Mouse (Mus musculus) heart, embryonic 12.5 days (tissue): ENCODE results near the gene Galc. TPM values are rescaled to one million over a fixed set of nuclear protein-coding genes. Genes with fewer than 3 reads are reported as not detected.
A peak's percentile ranks its signal among the peaks of the same experiment; 100 is the strongest.

ENCODE experiments used
- ATAC-seq: fragments of 200-750 bp; cut with Nextera tagmentation; 2 replicates; pipeline ENCODE4 v1.8.0; 2017; ENCODE audit warnings: moderate TSS enrichment, moderate library complexity; ENCODE audit not compliant: insufficient number of reproducible peaks, low FRiP score
- H3K27ac ChIP-seq: fragments of 300-500 bp; sonication (generic); 2 replicates; pipeline ENCODE4 v1.5.1; 2016; ENCODE audit warnings: mild to moderate bottlenecking, moderate library complexity; ENCODE audit not compliant: poor library complexity, severe bottlenecking
- H3K27me3 ChIP-seq: fragments of 300-500 bp; sonication (generic); replicated peaks from 2 replicates; pipeline ENCODE4 v1.6.1; 2016; ENCODE audit warnings: mild to moderate bottlenecking, moderate library complexity
- H3K36me3 ChIP-seq: fragments of 300-500 bp; sonication (generic); 2 replicates; pipeline ENCODE4 v1.6.1; 2016; ENCODE audit warnings: mild to moderate bottlenecking, moderate library complexity
- H3K4me1 ChIP-seq: fragments of 300-500 bp; sonication (generic); replicated peaks from 2 replicates; pipeline ENCODE4 v1.6.1; 2016; ENCODE audit warnings: mild to moderate bottlenecking
- H3K4me2 ChIP-seq: fragments of 300-500 bp; sonication (generic); 2 replicates; pipeline ENCODE4 v1.6.1; 2016; ENCODE audit warnings: mild to moderate bottlenecking, moderate library complexity
- H3K4me3 ChIP-seq: fragments of 300-500 bp; sonication (generic); 2 replicates; pipeline ENCODE4 v1.5.1; 2016; ENCODE audit warnings: mild to moderate bottlenecking
- H3K9ac ChIP-seq: fragments of 300-500 bp; sonication (generic); 2 replicates; pipeline ENCODE4 v1.6.1; 2016; ENCODE audit warnings: mild to moderate bottlenecking, moderate library complexity
- H3K9me3 ChIP-seq: fragments of 300-500 bp; sonication (generic); replicated peaks from 2 replicates; pipeline ENCODE4 v1.6.1; 2016; ENCODE audit warnings: mild to moderate bottlenecking, moderate library complexity
- WGBS: fragments of 180-500 bp; shearing (Covaris S2); methylation state at CpG from one replicate; pipeline ENCODE4 v1.1.7; 2016; 5-methylcytosine and 5-hydroxymethylcytosine counted together
- polyA plus RNA-seq: library from polyadenylated mRNA; unstranded; fragments of >200 nt; fragmentation: Nextera tagmentation; extraction: Ambion mirVana; gene quantifications from 2 replicates; pipeline ENCODE4 v1.2.1, GENCODE M21; 2016

Gene Galc
- polyA plus RNA-seq, 1 experiment from 2014 or later = 8.5 TPM

DNA sequence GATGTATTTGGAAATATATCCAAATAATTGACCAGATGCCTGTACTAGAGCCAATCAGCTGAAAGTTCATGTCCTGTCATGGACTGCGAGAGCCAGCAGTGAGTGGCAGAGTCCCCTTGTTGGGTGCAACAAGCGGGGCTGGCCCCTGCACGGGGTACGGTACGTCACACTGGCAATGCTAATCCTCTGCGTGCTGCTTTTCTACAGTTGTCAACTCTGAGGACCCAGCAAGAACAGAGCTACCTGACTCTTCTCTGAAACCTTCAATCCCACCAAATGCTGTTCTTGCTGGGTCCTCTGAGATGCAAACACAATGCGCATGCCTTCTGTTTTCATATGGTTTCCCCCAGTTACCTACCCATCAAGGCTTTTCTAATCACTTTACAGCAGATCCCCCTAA, 45.9 kb downstream of the Galc start:
- no peak overlapping the region for H3K4me2 ChIP-seq
- ATAC-seq = no peak
- no peaks in the 10 kb centered on the region for H3K27me3 ChIP-seq
- H3K27ac ChIP-seq = no peak overlapping the region
- H3K9ac ChIP-seq = no peak overlapping the region
- WGBS = 91% methylated on average over 7 of the region's 7 CpGs
- H3K4me3 ChIP-seq = no peak overlapping the region
- peaks cover 14% of the 10 kb centered on the region for H3K4me1 ChIP-seq
- peaks cover 13% of the 10 kb centered on the region for H3K36me3 ChIP-seq
- no peaks in the 10 kb centered on the region for H3K9me3 ChIP-seq

DNA sequence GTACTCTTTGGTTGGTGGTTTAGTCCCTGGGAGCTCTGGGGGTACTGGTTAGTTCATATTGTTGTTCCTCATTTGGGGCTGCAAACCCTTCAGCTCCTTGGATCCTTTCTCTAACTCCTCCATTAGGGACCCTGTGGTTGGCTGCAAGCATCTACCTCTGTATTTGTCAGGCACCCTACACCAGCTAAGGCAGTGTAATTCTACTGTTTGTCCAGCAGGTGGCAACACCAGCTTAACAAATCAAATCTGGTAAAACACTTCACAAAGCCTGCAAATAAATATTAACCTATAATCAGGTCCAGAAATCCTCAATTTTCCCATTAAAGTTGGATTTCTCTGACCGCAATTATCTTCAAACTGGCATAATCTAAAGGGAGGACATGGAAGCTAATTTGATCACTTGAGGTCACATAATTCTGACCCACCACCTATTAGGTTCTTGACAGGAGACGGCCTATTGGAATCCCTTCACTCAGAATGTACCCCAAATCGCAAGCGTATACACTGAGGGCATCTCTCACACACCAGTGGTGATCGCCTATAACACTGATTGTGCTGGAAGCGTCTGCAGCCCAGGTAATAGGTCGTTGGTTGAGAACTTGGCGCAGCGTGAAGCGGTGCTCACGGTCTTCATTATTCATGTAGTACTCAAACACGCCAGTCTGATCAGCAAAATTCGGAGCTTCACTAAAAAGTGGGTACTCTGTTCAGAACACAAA, 46.6 kb downstream of the Galc start:
- H3K4me2 ChIP-seq = no peak overlapping the region
- ATAC-seq = no peak
- WGBS = 85% methylated on average over 13 of the region's 13 CpGs
- H3K9me3 ChIP-seq = no peaks in the 10 kb centered on the region
- peaks cover 14% of the 10 kb centered on the region for H3K4me1 ChIP-seq
- no peak overlapping the region for H3K27ac ChIP-seq
- H3K4me3 ChIP-seq = no peak overlapping the region
- H3K27me3 ChIP-seq = no peaks in the 10 kb centered on the region
- no peak overlapping the region for H3K9ac ChIP-seq
- peaks cover 16% of the 10 kb centered on the region for H3K36me3 ChIP-seq

DNA sequence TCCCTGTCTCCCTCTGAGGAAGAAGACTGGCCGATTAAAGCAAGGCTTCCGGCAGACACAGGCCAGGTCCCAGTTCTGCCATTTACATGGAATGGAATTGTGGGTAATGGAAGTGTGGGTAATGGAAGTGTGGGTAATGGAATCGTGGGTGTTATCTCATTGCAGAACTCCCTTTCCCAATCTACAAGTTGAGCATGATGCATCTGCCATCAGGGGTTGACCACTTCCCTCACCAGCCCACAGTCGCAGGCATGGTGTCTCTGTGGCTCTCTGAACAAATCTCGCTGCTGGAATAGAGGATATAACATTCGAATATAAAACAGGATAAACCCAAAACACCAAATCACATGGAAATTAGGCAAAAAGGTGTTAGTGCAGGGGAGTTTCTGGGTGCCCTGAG, 48.8 kb downstream of the Galc start:
- no peak for ATAC-seq
- Histone ChIP-seq H3K4me2 (no peak overlapping the region), H3K4me1 (peaks cover 3% of the 10 kb centered on the region), H3K27ac (no peak overlapping the region), H3K36me3 (peaks cover 16% of the 10 kb centered on the region), H3K4me3 (no peak overlapping the region), H3K9ac (no peak overlapping the region), H3K27me3 (no peaks in the 10 kb centered on the region), H3K9me3 (no peaks in the 10 kb centered on the region)
- 79% methylated on average over 6 of the region's 6 CpGs for WGBS

DNA sequence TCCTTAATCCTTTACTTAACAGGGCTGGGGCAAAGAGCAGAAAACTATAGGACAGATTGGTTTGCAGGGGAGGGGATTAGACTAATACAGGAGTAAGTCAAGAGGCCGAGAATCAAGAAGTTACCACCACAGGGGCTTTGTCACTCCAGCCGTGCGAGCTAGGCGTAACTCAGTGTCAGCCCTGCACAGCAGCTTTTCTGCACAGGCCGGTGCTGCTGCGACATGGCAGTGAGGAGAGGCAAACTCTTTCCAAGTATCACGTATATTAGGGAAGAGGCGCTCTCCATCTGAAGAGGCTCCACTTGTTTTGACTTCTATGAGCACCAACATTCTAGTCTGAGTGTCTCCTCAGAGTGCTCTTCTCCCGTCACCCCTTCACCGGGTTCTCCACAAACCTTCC, 51.2 kb downstream of the Galc start:
- 84% methylated on average over 10 of the region's 10 CpGs for WGBS
- H3K36me3 ChIP-seq = peaks cover 24% of the 10 kb centered on the region
- ATAC-seq = no peak
- H3K9ac ChIP-seq = no peak overlapping the region
- H3K27ac ChIP-seq = no peak overlapping the region
- no peaks in the 10 kb centered on the region for H3K27me3 ChIP-seq
- no peak overlapping the region for H3K4me2 ChIP-seq
- H3K4me1 ChIP-seq = no peaks in the 10 kb centered on the region
- no peaks in the 10 kb centered on the region for H3K9me3 ChIP-seq
- no peak overlapping the region for H3K4me3 ChIP-seq

DNA sequence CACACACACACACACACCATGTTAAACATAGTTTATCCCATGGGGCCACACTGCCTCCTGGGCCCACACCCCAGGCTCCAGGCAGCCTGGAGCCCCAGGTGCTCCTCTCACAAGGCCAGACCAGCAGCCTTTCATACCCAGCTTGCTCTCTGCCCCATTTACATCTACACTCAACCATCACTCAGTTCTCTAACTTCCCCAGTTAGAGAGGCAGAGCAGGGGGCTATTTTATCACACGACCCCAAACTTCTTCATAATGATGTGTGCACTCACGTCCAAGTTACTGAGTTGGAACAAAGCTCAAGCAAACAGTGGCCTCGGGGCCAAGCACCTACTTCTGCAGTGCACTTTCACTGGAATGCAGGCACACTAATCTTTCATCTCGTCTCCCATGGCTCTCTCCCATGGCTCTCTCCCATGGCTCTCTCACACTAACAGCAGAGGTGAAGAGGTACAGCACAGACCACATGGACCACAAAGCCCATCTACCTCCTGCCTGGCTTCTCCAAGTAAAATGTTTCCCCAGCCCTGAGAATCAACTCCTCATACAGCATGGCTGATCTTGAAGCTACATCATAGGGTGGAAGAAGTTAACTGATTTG, 53.7 kb downstream of the Galc start:
- H3K36me3 ChIP-seq = peaks cover 30% of the 10 kb centered on the region
- WGBS = 64% methylated on average over 4 of the region's 4 CpGs
- no peaks in the 10 kb centered on the region for H3K9me3 ChIP-seq
- H3K4me2 ChIP-seq = no peak overlapping the region
- no peaks in the 10 kb centered on the region for H3K4me1 ChIP-seq
- no peak for ATAC-seq
- no peak overlapping the region for H3K9ac ChIP-seq
- H3K4me3 ChIP-seq = no peak overlapping the region
- H3K27ac ChIP-seq = no peak overlapping the region
- no peaks in the 10 kb centered on the region for H3K27me3 ChIP-seq

DNA sequence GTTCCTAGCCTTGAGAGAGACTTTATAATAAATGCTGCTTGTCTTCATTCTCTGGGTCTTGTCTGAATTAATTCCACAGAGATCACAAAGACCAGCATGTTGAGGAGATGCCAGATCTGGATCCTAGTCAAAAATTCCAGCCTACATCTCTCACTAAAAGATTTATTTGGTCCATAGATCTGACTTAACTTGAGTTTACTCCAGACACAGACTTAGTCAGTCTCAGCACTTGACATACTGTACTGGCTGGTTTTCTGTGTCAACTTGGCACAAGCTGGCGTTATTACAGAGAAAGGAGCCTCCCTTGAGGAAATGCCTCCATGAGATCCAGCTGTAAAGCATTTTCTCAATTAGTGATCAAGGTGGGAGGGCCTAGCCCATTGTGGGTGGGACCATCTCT, 61.9 kb downstream of the Galc start:
- 62% methylated on average over 1 of the region's 1 CpGs for WGBS

DNA sequence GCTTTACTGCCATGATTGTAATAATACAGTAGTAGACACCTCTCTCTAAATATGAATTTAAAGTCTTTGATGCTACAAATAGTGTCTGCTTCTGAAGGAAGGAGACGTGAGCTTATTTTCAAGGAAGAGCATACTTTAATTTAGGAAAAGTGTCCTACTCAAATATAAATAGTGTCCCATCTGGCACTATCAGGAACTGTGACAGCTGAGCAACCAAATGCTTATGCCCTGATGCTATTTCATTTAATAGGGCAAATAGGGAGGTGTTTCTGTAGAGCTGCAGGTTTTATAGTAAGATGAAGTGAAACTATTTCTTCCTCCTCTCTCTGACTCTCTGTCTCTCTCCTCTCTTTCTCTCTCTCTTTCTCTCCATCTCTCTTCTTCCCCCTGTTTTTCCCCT, 69.1 kb downstream of the Galc start:
- no peak overlapping the region for H3K9ac ChIP-seq
- no peaks in the 10 kb centered on the region for H3K9me3 ChIP-seq
- H3K27ac ChIP-seq = no peak overlapping the region
- peaks cover 3% of the 10 kb centered on the region; the same call in 1 of the 2 replicates for H3K4me1 ChIP-seq
- no peak overlapping the region for H3K4me3 ChIP-seq
- H3K27me3 ChIP-seq = no peaks in the 10 kb centered on the region
- ATAC-seq = no peak
- H3K4me2 ChIP-seq = no peak overlapping the region
- H3K36me3 ChIP-seq = no peaks in the 10 kb centered on the region
- 76% methylated on average over 1 of the region's 1 CpGs for WGBS

More for the DNA sequence above, 61.9 kb downstream of the Galc start:
- Histone ChIP-seq H3K27me3 (no peaks in the 10 kb centered on the region), H3K36me3 (peaks cover 6% of the 10 kb centered on the region), H3K27ac (no peak overlapping the region), H3K4me1 (no peaks in the 10 kb centered on the region), H3K9me3 (no peaks in the 10 kb centered on the region), H3K9ac (no peak overlapping the region), H3K4me2 (no peak overlapping the region), H3K4me3 (no peak overlapping the region)
- ATAC-seq = no peak

DNA sequence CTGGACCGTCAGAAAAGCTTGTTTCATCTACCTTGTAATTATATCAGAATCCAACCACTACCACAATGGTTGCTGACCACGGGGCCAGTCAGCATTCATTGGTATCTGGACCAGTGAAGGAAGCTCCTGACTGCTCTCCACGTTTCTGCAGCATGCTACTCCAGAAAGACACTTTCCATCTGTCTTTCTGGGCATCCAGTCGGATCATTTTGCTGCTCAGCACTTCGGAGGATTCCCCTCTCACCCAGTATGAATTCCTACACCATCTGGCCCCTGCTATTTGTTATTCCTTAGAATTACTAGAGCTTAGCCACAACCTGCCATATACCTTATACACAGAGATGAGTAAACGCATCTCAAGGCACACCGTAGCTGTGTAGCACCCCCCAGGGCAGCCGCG, 70.2 kb downstream of the Galc start:
- 78% methylated on average over 9 of the region's 9 CpGs for WGBS
- no peaks in the 10 kb centered on the region for H3K36me3 ChIP-seq
- H3K27ac ChIP-seq = no peak overlapping the region
- no peak overlapping the region for H3K4me3 ChIP-seq
- H3K9me3 ChIP-seq = no peaks in the 10 kb centered on the region
- no peaks in the 10 kb centered on the region for H3K27me3 ChIP-seq
- no peak for ATAC-seq
- no peak overlapping the region for H3K9ac ChIP-seq
- H3K4me2 ChIP-seq = no peak overlapping the region
- peaks cover 3% of the 10 kb centered on the region; the same call in 1 of the 2 replicates for H3K4me1 ChIP-seq

DNA sequence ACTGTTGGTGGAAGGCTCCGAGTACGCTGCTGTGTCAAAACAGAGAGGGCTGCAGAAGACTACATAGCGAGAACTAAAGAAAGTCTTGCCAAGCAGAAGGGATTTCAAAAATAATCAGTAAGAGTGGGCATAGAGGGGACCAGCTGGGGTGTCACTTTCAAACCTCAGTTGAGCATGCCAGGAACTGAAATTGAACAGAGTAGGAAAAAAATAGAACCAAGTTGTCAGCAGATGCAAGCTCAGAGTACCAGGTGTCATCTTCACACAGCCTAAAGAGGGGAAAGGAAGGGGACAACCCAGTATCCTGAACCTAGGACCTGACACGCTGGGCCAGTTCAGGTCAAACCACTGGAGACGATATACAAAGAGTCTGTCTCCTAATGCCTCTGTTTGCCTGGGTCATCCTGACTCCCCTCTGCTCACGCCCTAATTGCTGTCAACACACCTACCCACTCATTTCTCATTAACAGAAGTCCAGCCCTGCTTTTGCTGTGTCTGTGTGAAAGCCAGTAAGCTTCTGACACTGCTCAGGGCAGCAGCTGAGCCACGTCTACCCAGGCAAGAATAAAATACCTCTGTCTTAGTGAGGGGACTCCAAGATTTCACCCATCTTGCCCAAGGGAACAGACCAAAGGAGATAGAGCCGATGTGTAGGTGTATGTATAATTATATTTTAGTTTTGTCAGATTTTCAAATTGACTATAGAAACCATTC, 71.9 kb downstream of the Galc start:
- Histone ChIP-seq H3K27ac (no peak overlapping the region), H3K4me3 (no peak overlapping the region), H3K4me1 (peaks cover 3% of the 10 kb centered on the region; the same call in 1 of the 2 replicates), H3K4me2 (no peak overlapping the region), H3K9me3 (no peaks in the 10 kb centered on the region), H3K27me3 (no peaks in the 10 kb centered on the region), H3K36me3 (no peaks in the 10 kb centered on the region), H3K9ac (no peak overlapping the region)
- WGBS = 57% methylated on average over 8 of the region's 8 CpGs
- no peak for ATAC-seq

DNA sequence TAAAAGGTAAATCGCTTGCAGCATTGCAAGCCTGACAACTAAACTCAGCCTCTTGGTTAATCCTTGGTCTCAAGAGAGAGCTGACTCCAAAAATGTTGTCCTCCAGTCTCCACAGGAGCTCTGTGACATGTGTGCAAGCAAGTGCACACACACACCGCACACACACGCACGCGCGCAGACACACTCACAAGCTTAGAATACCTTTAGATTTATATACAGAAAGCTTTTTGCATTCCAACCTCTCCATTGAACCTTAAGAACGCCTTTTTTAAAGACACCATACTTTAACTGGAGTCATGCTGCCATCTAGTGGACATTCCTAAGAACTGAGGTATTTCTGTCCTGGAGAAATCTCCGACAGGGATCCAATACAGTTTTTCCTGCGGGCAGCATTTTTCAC, 77.5 kb downstream of the Galc start:
- 18% methylated on average over 9 of the region's 9 CpGs for WGBS
- H3K4me3 ChIP-seq = no peak overlapping the region
- ATAC-seq = no peak

DNA sequence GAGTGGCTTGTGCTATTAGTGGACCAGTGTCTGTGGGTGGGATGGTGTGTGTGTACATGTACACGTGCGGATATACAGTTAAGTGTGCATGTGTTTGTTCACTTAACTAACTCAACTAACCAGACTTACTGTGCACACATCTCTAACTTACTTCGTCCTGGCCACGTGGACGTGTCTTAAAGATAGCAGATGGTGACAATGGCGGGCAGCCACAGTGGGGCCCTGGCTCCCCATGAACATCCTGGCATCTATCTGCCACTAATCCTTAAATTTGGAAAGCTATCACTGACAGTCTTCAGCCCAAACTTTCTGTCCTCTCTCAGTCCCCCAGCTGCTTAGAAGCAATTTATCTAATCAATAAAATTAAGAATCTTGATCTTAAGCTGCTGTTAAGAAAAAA, 78.5 kb downstream of the Galc start:
- no peak overlapping the region for H3K27ac ChIP-seq
- H3K27me3 ChIP-seq = no peaks in the 10 kb centered on the region
- H3K4me2 ChIP-seq = no peak overlapping the region
- no peaks in the 10 kb centered on the region for H3K9me3 ChIP-seq
- no peak overlapping the region for H3K4me3 ChIP-seq
- 82% methylated on average over 6 of the region's 6 CpGs for WGBS
- no peaks in the 10 kb centered on the region for H3K36me3 ChIP-seq
- no peaks in the 10 kb centered on the region for H3K4me1 ChIP-seq
- H3K9ac ChIP-seq = no peak overlapping the region
- no peak for ATAC-seq

More for the DNA sequence above, 77.5 kb downstream of the Galc start:
- no peak overlapping the region for H3K27ac ChIP-seq
- H3K36me3 ChIP-seq = no peaks in the 10 kb centered on the region
- no peaks in the 10 kb centered on the region for H3K27me3 ChIP-seq
- no peaks in the 10 kb centered on the region for H3K9me3 ChIP-seq
- no peak overlapping the region for H3K9ac ChIP-seq
- H3K4me2 ChIP-seq = peak overlapping the region; percentile 43
- no peaks in the 10 kb centered on the region for H3K4me1 ChIP-seq
